Mouse (Mus musculus) olfactory bulb, adult 2 months (tissue): ENCODE results near the gene Spesp1. TPM values are rescaled to one million over a fixed set of nuclear protein-coding genes. Genes with fewer than 3 reads are reported as not detected.
A peak's percentile ranks its signal among the peaks of the same experiment; 100 is the strongest.

Experiments used
- H3K27ac ChIP-seq: fragments of 200-500 bp; 2 replicates; pipeline ENCODE4 v1.5.1; 2012; ENCODE audit warnings: low read depth, low read length; ENCODE audit not compliant: insufficient read depth
- H3K4me1 ChIP-seq: fragments of 200-500 bp; 2 replicates; pipeline ENCODE4 v1.6.1; 2012; ENCODE audit warnings: low read length; ENCODE audit not compliant: control insufficient read depth, insufficient read depth
- H3K4me3 ChIP-seq: fragments of 200-500 bp; 2 replicates; pipeline ENCODE4 v1.5.1; 2012; ENCODE audit warnings: mild to moderate bottlenecking, low read depth, low read length, moderate library complexity; ENCODE audit not compliant: insufficient read depth
- CTCF ChIP-seq: fragments of 200-500 bp; IDR thresholded peaks from 2 replicates; pipeline ENCODE4 v1.5.1; 2012; ENCODE audit warnings: low read depth, mild to moderate bottlenecking, low read length, moderate library complexity; ENCODE audit not compliant: insufficient read depth
- POLR2A ChIP-seq: fragments of 200-500 bp; IDR thresholded peaks from 2 replicates; pipeline ENCODE4 v1.6.1; 2012; ENCODE audit warnings: mild to moderate bottlenecking, low read depth, low read length, moderate library complexity; ENCODE audit not compliant: insufficient read depth
- WGBS: fragments of 180-500 bp; shearing (Covaris S2); methylation state at CpG from one replicate; pipeline ENCODE4 v1.1.7; 2018; 5-methylcytosine and 5-hydroxymethylcytosine counted together
- polyA plus RNA-seq: library from polyadenylated mRNA; stranded (reverse); fragments of >200 nt; gene quantifications from 2 replicates; pipeline ENCODE4 v1.2.4, GENCODE M21; 2012; ENCODE audit warnings: low replicate concordance; ENCODE audit not compliant: missing spikeins, insufficient read depth, insufficient read length

Gene Spesp1
- polyA plus RNA-seq, 1 experiment = not detected

DNA sequence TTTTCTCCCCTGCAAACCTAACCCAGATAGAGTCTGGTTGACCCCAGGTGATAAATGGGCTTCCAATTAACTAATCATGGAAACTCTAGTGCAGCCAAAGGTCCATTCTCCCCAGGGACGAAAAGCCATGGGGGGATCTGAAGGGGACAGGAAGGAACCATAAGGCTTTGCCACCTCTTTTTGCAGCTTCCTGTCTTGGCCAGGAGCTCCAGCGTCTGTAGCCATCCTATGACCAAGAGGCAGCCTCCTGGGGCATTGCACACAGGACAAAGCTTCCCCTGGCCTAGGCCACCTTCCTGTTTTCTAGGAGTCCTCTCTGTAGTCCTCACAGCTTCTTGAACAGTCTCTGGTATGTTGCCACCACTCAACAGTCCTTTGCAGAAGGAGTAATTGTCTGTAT lies 46.5 kb downstream of the Spesp1 start:
- Histone ChIP-seq H3K4me1 (peaks cover 14% of the 10 kb centered on the region), H3K4me3 (no peak overlapping the region), H3K27ac (no peak overlapping the region)
- 89% methylated on average over 2 of the region's 2 CpGs for WGBS
- TF ChIP-seq CTCF (no peak), POLR2A (no peak)

DNA sequence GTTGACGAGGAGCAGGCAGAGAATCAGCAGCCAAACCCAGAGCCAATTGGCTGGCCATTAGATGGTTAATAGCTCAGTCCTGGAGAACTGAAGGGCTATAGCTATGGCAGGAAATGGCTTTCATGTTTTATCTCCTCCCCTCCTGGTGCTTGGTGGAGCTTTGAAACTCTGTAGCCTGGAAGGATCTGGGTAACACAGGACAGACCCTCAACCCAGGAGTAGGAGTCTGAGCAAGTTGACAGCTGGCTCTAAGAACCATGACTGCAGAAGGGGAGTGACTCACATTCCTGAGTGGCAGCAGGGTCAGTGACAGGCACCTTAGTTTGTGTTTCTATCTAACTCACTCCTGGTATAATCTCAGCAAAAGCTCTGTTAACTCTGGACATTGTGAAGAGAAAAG lies 49.4 kb downstream of the Spesp1 start:
- TF ChIP-seq POLR2A = no peak
- no peak for TF ChIP-seq CTCF
- Histone ChIP-seq H3K27ac (no peak overlapping the region), H3K4me1 (peaks cover 13% of the 10 kb centered on the region), H3K4me3 (no peak overlapping the region)
- 89% methylated on average over 1 of the region's 1 CpGs for WGBS

DNA sequence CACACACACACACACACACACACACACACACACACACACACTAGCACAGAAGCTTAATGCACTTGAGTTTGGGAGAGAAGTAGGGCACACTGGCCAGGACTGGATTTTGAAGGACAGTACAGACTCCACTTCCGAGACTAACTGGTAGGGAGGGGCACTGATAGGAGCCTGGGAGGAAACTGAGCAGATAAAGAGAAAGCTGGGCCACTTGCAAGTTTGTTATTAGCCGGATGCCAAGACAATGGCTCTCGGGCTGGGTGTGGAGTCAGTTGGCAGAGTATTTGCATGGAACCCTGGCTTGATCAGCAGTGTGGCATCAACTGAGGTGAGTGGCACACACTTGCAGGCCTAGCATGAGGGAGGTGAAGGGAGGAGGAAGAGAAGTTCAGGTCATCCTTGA lies 51.0 kb downstream of the Spesp1 start:
- no peak overlapping the region for H3K27ac ChIP-seq
- no peak overlapping the region for H3K4me3 ChIP-seq
- TF ChIP-seq CTCF = no peak
- no peak for TF ChIP-seq POLR2A
- H3K4me1 ChIP-seq = peaks cover 8% of the 10 kb centered on the region
- WGBS = 59% methylated on average over 3 of the region's 3 CpGs

DNA sequence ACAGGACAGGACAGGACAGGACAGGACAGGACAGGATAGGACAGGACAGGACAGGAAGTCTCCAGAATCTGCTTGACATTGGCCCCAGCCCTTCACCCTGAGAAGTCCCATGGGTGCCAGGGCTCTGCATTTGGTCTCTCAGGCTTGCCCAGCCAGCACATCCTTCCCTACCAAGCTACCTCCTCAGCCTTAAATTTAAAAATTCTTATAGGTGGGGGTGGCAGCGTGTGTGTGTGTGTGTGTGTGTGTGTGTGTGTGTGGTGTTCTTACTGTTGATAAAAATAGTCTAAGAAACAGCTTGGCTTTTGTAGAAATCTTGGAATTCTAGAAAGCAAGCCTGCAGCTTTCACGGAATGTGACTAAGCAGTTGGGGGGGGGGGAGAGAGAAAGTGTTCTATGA lies 52.0 kb downstream of the Spesp1 start:
- Histone ChIP-seq H3K4me1 (peaks cover 8% of the 10 kb centered on the region), H3K27ac (peak overlapping the region; percentile 54; the same call in 1 of the 2 replicates), H3K4me3 (no peak overlapping the region)
- WGBS = 45% methylated on average over 2 of the region's 2 CpGs
- no peak for TF ChIP-seq POLR2A
- TF ChIP-seq CTCF = no peak

DNA sequence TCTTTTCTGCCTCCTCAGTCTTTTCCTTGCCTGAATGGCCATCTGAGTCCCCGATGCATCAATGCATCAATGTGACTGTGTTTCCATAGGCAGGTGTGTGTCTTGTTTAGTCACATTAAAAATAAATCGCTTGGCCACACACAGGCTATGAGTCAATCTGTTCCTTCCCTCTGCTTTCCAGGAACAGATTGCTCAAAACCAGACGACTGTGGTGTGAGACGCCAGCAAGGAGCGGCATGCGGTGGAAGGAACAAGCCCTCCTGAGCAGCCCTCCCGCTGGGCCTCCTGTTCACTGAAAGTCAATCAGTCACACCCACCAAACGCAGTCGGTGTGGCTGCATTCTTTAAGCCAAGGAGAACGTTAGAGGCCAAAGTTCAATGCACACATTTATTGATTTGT lies 59.5 kb downstream of the Spesp1 start:
- Histone ChIP-seq H3K27ac (no peak overlapping the region), H3K4me1 (peaks cover 12% of the 10 kb centered on the region), H3K4me3 (no peak overlapping the region)
- WGBS = 27% methylated on average over 10 of the region's 10 CpGs
- TF ChIP-seq CTCF (no peak), POLR2A (no peak)

DNA sequence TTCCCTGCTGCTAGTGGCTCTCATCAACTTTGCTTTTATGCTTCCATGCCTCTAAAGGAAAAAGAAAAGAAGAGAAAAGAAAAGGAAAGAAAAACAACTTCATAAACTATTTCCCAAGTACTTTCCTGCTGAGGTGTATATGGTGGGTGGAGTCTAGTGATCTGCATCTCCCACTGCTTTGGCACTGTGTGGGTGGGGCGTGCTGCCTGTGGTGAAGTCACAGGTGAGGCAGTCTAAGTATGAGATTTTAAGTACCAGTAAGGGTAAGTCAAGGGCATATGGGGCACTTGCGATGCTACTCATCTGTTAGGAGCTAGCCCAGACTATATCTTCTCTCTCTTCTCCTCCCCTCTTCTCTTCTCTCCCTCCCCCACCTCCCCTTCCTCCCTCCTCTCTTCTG lies 60.0 kb downstream of the Spesp1 start:
- Histone ChIP-seq H3K4me1 (peaks cover 12% of the 10 kb centered on the region), H3K4me3 (no peak overlapping the region), H3K27ac (no peak overlapping the region)
- 100% methylated on average over 2 of the region's 2 CpGs for WGBS
- TF ChIP-seq POLR2A = no peak
- no peak for TF ChIP-seq CTCF

Other genes starting within 250 kb of the Spesp1 start
- not detected in 2 replicates for gene Glce, start 159.6 kb downstream of the Spesp1 start, polyA plus RNA-seq
- 1,184 TPM in 1 of 2 replicates, not detected in the other for gene Anp32a, start 59.1 kb upstream of the Spesp1 start, polyA plus RNA-seq